In the genomic region with DNA sequence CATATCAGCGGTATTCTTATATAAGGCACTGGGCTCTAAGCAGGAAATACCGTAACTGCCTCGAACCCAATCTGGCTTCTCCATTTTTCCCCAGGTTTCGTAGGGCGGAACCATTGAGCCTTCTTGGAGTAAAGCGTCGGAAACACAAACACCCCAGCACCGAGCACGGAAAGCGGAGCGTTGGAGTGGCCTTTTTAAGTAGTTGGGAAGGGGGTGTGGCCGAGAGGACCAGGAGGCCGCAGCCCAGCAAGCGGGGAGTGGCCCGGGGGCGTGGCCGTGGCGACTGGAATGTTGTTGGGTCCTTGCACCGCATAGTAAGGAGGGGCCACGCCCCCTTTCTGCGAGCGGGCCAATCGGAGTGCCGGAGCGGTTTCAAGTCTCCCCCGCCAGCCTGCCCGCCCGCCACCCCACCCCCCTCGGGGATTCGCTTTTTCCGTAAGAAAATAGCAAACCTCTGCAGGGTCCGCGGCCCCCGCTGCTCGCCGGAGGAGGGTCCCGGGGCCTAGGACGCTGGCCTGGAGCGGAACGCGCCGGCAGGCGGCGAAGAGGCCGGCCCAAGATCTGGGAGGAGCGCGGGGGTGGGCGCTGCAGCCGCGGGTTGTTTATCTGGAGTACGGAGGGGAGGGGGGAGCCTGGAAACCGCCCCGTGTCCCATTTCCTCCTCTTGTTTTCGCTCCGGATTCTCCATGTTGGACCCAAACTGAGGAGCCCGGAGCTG, we compare ENCODE assay signal across 1 mouse cellular context.
A peak's percentile ranks its signal among the peaks of the same experiment; 100 is the strongest.
TF ChIP-seq lines count a peak whose summit lies in the region.

A gene (plus strand): TSS at position 441 of the 718 bp plus-strand sequence.

TF ChIP-seq in MEL, 35 proteins besides CTCF, POLR2A, EP300 and RAD21 (continued from another document):
- TF ChIP-seq SIN3A (IDR thresholded peaks at IDR 0.05; ENCODE audit: low read length) = peak; percentile 64
- no peak for TF ChIP-seq GABPA (IDR thresholded peaks at IDR 0.05; ENCODE audit: low read depth, low read length)
- no peak for TF ChIP-seq USF2 (IDR thresholded peaks at IDR 0.05; ENCODE audit: borderline replicate concordance in 1 of 2, insufficient read depth in 1 of 2, low read depth in 1 of 2, low read length in 2 of 2)
- peak; percentile 26; the same call in 1 of the 2 replicates for TF ChIP-seq MAX (IDR thresholded peaks at IDR 0.05; ENCODE audit: low read length)
- no peak for TF ChIP-seq MAFK (IDR thresholded peaks at IDR 0.05; ENCODE audit: borderline replicate concordance, low read depth, low read length)
- 0 out of 2 replicates have a peak, but pooled peaks have one; percentile 17 for TF ChIP-seq ETS1 (IDR thresholded peaks at IDR 0.05; ENCODE audit: low read depth, low read length)
- no peak for TF ChIP-seq ZKSCAN1 (IDR thresholded peaks at IDR 0.05; ENCODE audit: low read depth, low read length)
- TF ChIP-seq ZMIZ1 (IDR thresholded peaks at IDR 0.05; ENCODE audit: low read depth, low read length) = peak; percentile 91; the same call in 1 of the 2 replicates
- no peak for TF ChIP-seq ZC3H11A (IDR thresholded peaks at IDR 0.05; ENCODE audit: low read depth, low read length)
- TF ChIP-seq TAL1 (IDR thresholded peaks at IDR 0.05; ENCODE audit: low read length) = no peak
- no peak for TF ChIP-seq ZNF384 (IDR thresholded peaks at IDR 0.05; ENCODE audit: low read depth, low read length)
- no peak for TF ChIP-seq KAT2A (conservative IDR thresholded peaks at IDR 0.05; ENCODE audit: low read depth, low read length)
- TF ChIP-seq CHD2 (IDR thresholded peaks at IDR 0.05; ENCODE audit: low read length) = no peak
- no peak for TF ChIP-seq MYB (IDR thresholded peaks at IDR 0.05; ENCODE audit: low read depth, low read length)
